Mouse (Mus musculus) testis, postnatal 14 days (tissue): ENCODE data around the gene Ssxb9.
"Not testable (repeated sequence)": the region's sequence is repeated elsewhere in the genome, so short reads cannot be mapped to it uniquely, and the experiment has no call there.

Experiments
- DNase-seq: peaks from one replicate; pipeline ENCODE4 v3.0.0; 2021; ENCODE audit warnings: low spot score

Ssxb9 gene

DNA sequence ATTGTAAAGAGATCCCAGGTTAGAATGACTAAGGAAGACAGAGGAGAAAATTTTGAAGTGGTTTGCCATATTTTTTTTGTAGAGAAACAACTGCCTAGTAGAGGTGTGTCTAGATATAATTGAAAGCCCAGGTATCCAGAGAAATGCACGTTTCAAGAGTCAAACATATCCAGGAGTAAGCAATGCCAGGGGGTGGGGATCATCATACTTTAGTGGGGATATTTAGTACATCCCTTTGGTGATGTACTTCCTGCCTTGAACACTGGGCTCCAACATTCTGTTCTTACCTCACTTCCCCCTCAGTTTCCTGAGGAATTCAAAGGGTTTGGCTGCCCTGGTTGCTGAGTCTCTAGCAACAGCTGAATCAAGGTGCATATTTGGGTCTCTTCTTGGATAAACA is at the start of gene Ssxb9:
Gene Ssxb9, plus strand, starts transcription at position 301 of the 400 bp plus-strand sequence.
- DNase-seq, result not testable (repeated sequence)

DNA sequence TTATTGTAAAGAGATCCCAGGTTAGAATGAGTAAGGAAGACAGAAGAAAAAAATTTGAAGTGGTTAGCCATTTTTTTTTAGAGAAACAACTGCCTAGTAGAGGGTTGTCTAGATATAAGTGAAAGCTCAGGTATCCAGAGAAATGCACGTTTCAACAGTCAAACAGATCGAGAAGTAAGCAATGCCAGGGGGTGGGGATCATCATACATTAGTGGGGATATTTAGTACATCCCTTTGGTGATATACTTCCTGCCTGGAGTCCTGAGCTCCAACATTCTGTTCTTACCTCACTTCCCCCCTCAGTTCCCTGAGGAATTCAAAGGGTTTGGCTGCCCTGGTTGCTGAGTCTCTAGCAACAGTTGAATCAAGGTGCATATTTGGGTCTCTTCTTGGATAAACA is 39.7 kb upstream of the Ssxb9 start, which contains the start of gene Ssxb10:
Gene Ssxb10, plus strand, starts transcription at position 301 of the 400 bp plus-strand sequence.
- no peak for DNase-seq

DNA sequence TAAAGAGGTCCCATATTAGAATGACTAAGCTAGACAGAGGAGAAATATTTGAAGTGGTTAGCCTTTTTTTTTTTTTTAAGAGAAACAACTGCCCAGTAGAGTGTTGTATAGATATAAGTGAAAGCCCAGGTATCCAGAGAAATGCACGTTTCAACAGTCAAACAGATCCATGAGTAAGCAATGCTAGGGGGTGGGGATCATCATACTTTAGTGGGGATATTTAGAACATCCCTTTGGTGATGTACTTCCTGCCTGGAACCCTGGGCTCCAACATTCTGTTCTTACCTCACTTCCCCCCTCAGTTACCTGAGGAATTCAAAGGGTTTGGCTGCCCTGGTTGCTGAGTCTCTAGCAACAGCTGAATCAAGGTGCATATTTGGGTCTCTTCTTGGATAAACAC is 46.2 kb downstream of the Ssxb9 start, which contains the start of gene Ssxb1:
Gene Ssxb1, plus strand, starts transcription at position 301 of the 400 bp plus-strand sequence.
- DNase-seq, result not testable (repeated sequence)
